Mouse (Mus musculus) stomach, embryonic 15.5 days (tissue): ENCODE measurements around the gene Fam207a. TPM values are rescaled to one million over a fixed set of nuclear protein-coding genes. Genes with fewer than 3 reads are reported as not detected.
A peak's percentile ranks its signal among the peaks of the same experiment; 100 is the strongest.

Experiments
- ATAC-seq: fragments of 200-750 bp; cut with Nextera tagmentation; 2 replicates; pipeline ENCODE4 v1.8.0; 2017; ENCODE audit warnings: low read depth, moderate number of reproducible peaks, moderate TSS enrichment; ENCODE audit not compliant: insufficient read depth, low FRiP score
- H3K27ac ChIP-seq: fragments of 300-500 bp; sonication (generic); 2 replicates; pipeline ENCODE4 v1.5.1; 2015; ENCODE audit warnings: mild to moderate bottlenecking, inconsistent platforms
- H3K27me3 ChIP-seq: fragments of 300-500 bp; sonication (generic); replicated peaks from 2 replicates; pipeline ENCODE4 v1.6.1; 2015; ENCODE audit warnings: inconsistent platforms
- H3K36me3 ChIP-seq: fragments of 300-500 bp; sonication (generic); 2 replicates; pipeline ENCODE4 v1.6.1; 2015; ENCODE audit warnings: inconsistent platforms
- H3K4me1 ChIP-seq: fragments of 300-500 bp; sonication (generic); 2 replicates; pipeline ENCODE4 v1.6.1; 2015; ENCODE audit warnings: inconsistent platforms
- H3K4me2 ChIP-seq: fragments of 300-500 bp; sonication (generic); 2 replicates; pipeline ENCODE4 v1.6.1; 2015; ENCODE audit warnings: mild to moderate bottlenecking, inconsistent platforms
- H3K4me3 ChIP-seq: fragments of 300-500 bp; sonication (generic); replicated peaks from 2 replicates; pipeline ENCODE4 v1.5.1; 2015; ENCODE audit warnings: inconsistent platforms
- H3K9ac ChIP-seq: fragments of 300-500 bp; sonication (generic); 2 replicates; pipeline ENCODE4 v1.6.1; 2015; ENCODE audit warnings: inconsistent platforms
- H3K9me3 ChIP-seq: fragments of 300-500 bp; sonication (generic); 2 replicates; pipeline ENCODE4 v1.6.1; 2016; ENCODE audit warnings: inconsistent platforms
- WGBS: fragments of 180-500 bp; shearing (Covaris S2); methylation state at CpG from one replicate; pipeline ENCODE4 v1.1.7; 2015; 5-methylcytosine and 5-hydroxymethylcytosine counted together
- polyA plus RNA-seq: library from polyadenylated mRNA; unstranded; fragments of >200 nt; fragmentation: Nextera tagmentation; extraction: Ambion mirVana; gene quantifications from 2 replicates; pipeline ENCODE4 v1.2.1, GENCODE M21; 2015

The Fam207a gene
- polyA plus RNA-seq, 1 experiment from 2014 or later, result 36.1 TPM

DNA sequence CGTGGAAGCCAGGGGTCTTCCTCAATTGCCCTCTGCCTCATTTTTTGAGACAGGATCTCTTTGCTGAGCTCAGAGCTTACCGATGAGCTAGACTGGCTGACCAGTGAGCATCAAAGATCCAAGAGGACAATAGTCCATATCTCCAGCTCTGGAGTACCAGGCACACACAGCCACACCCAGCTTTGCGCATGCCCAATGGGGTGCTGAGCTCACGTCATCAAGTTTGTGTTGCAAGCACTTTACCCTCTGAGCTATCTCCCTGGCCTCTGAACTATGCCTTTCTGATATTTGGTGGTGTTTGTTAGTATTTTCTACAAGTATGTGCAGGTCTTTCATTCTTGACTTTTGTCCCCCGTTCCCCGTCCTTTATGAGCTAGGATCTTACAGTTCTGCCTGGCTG, 13.0 kb upstream of the Fam207a start:
- Histone ChIP-seq H3K4me1 (no peaks in the 10 kb centered on the region), H3K36me3 (no peaks in the 10 kb centered on the region), H3K9me3 (no peaks in the 10 kb centered on the region), H3K27ac (no peak overlapping the region), H3K27me3 (no peaks in the 10 kb centered on the region), H3K9ac (no peak overlapping the region), H3K4me3 (no peak overlapping the region), H3K4me2 (no peak overlapping the region)
- no peak for ATAC-seq
- 77% methylated on average over 6 of the region's 6 CpGs for WGBS

DNA sequence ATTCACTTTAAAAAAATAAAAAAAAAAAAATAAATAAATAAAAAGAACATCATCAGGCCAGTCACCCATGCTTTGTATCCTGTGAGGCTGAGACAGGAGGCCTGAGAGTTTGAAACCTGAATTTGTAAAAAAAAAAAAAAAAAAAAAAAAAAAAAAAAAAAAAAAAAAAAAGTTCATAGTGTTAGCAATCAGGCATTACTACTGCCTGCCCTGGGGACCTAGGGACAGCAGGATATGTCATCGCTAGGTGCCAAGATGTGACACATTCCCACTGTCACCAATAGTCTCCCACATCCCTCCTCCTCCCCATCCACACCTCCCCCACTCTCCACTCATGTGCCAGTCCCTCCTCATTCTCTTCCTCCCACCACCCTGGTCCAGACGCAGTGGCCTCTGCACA, 10.9 kb upstream of the Fam207a start:
- no peaks in the 10 kb centered on the region for H3K9me3 ChIP-seq
- no peak overlapping the region for H3K4me2 ChIP-seq
- H3K36me3 ChIP-seq, result no peaks in the 10 kb centered on the region
- no peaks in the 10 kb centered on the region for H3K27me3 ChIP-seq
- peaks cover 11% of the 10 kb centered on the region; the same call in 1 of the 2 replicates for H3K4me1 ChIP-seq
- H3K4me3 ChIP-seq, result no peak overlapping the region
- no peak overlapping the region for H3K9ac ChIP-seq
- no peak overlapping the region for H3K27ac ChIP-seq
- ATAC-seq, result no peak
- 70% methylated on average over 2 of the region's 2 CpGs for WGBS

DNA sequence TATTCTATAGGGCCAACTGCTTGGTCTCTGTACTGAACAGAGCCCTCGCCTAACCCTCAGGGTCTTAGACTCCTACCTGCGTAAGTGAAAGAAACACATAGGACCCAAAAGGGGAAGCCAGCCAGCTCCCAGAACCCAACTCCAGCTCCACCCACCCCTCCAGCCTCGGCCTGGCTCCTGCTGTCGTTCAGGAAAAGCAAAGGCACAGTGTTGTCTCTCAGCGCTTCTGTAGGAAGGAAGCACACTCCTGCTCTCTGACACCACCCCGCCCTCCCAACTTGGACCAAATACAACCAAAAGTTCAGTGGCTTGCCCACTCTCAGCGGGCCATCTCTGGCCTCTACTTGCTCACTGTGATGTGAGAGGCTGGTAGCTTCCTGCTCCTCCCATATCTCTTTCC, 7.7 kb upstream of the Fam207a start:
- Histone ChIP-seq H3K4me3 (no peak overlapping the region), H3K36me3 (no peaks in the 10 kb centered on the region), H3K27me3 (no peaks in the 10 kb centered on the region), H3K27ac (no peak overlapping the region), H3K4me1 (peaks cover 11% of the 10 kb centered on the region; the same call in 1 of the 2 replicates), H3K4me2 (no peak overlapping the region), H3K9me3 (no peaks in the 10 kb centered on the region), H3K9ac (no peak overlapping the region)
- no peak for ATAC-seq
- whole genome bisulfite sequencing, result 70% methylated on average over 7 of the region's 7 CpGs

DNA sequence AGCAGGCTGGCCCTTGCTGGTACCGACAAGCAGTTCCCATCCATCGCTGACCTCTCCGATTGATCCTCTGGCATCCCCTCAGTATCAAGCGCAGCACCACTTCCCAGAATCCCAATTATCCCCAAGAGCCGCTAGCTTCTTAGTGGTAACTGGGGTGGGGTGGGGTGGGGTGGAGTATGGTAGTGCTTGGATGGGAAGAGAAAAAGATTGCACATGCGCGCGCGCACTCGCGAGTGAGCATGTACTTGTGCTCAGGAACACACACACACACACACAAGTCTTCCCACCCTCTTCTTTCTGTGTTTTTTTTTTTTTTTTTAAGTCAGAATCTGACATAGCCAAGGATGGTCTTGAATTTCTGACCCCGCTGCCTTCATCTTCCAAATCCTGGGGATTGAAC, 7.2 kb upstream of the Fam207a start:
- peaks cover 11% of the 10 kb centered on the region; the same call in 1 of the 2 replicates for H3K4me1 ChIP-seq
- no peaks in the 10 kb centered on the region for H3K27me3 ChIP-seq
- H3K27ac ChIP-seq, result 0 out of 2 replicates have a peak overlapping the region, but pooled peaks have one; percentile 16
- H3K36me3 ChIP-seq, result no peaks in the 10 kb centered on the region
- H3K9ac ChIP-seq, result no peak overlapping the region
- ATAC-seq, result no peak
- peak overlapping the region; percentile 60 for H3K4me2 ChIP-seq
- 56% methylated on average over 12 of the region's 12 CpGs for WGBS
- peak overlapping the region; percentile 23 for H3K4me3 ChIP-seq
- H3K9me3 ChIP-seq, result no peaks in the 10 kb centered on the region

DNA sequence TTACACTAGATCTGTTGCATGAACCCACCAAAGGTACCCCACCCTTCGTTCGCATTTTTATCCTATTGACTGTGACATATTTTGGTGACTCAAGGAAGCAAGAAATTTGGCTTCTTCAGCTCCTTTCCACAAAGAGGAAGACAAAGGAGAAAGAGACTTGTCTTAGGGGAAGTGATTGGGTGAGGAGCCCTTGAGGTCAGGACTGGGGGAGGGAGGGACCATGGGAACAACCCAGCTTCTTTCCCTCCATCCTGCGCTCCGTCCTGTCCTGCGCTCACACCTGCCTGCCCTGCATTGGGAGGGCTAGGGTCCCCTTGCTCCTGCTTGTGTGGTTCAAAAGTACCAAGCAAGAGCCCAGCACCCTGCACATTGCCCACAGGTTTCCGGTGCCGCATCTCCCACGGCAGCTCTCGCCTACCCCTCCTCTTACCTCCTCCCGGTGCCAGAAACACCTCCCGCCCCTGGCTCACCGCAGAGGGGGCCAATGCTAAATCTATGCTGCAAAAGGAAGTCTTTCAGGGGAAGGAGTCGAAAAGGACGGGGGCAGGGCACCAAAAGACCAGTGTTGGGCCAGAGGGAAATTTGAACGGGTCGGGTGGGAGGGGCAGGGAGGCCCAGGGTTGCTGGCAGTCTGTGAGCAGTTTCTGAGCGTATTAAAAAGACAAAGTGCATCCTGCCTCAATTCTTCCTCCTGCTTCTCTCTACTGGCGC, 6.6 kb upstream of the Fam207a start:
- Histone ChIP-seq H3K4me3 (peak overlapping the region; percentile 23), H3K9ac (no peak overlapping the region), H3K4me1 (peaks cover 14% of the 10 kb centered on the region; the same call in 1 of the 2 replicates), H3K27me3 (no peaks in the 10 kb centered on the region), H3K36me3 (no peaks in the 10 kb centered on the region), H3K27ac (peak overlapping the region; percentile 16), H3K9me3 (no peaks in the 10 kb centered on the region), H3K4me2 (peak overlapping the region; percentile 60)
- ATAC-seq, result no peak
- WGBS, result 14% methylated on average over 18 of the region's 18 CpGs

DNA sequence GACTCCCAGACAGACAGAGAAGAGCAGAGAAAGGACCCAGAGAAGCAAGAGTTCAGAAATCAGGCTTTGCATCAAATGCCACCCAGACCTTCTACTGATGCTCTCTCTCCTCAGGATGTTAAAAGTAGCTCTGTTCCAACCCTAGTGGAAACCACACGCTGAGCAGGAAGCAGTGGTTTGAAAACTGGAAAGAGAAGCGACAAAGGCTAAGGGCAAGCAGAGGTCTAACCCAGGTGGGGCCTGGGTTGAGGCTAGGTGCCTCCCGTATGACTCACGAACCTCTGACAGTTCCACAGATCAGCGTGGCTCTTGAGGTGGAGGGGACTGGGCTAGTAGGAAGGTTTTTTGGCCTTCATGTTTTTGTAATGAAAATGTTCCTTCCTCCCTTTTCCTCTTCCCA, 4.9 kb upstream of the Fam207a start:
- no peaks in the 10 kb centered on the region for H3K27me3 ChIP-seq
- no peak overlapping the region for H3K9ac ChIP-seq
- 79% methylated on average over 5 of the region's 5 CpGs for WGBS
- H3K36me3 ChIP-seq, result no peaks in the 10 kb centered on the region
- H3K27ac ChIP-seq, result no peak overlapping the region
- no peak for ATAC-seq
- no peak overlapping the region for H3K4me2 ChIP-seq
- peaks cover 25% of the 10 kb centered on the region for H3K4me1 ChIP-seq
- H3K9me3 ChIP-seq, result no peaks in the 10 kb centered on the region
- H3K4me3 ChIP-seq, result no peak overlapping the region

DNA sequence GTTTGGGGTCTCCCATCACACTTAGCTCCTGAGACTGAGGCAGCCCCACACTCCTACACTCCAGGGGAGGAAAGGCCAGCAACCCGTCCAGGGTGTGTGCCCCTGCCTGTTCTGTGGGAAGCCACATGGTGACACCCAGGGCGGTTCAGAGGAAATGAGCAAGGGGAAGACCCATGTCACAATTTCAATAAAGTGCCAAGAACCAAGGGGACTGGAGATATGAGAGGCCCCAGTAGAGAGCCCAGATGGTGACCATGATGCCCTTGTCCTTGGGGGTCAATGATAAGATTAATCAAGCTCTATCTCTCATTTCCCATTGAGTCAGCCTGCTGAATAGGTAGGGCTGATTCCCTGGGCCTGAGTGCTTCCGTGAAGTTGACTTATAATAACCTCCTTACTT, 3.6 kb upstream of the Fam207a start:
- WGBS, result 76% methylated on average over 3 of the region's 3 CpGs
- no peak overlapping the region for H3K4me2 ChIP-seq
- H3K4me3 ChIP-seq, result no peak overlapping the region
- no peaks in the 10 kb centered on the region for H3K27me3 ChIP-seq
- H3K4me1 ChIP-seq, result peaks cover 34% of the 10 kb centered on the region
- no peaks in the 10 kb centered on the region for H3K36me3 ChIP-seq
- ATAC-seq, result no peak
- H3K9ac ChIP-seq, result no peak overlapping the region
- H3K9me3 ChIP-seq, result no peaks in the 10 kb centered on the region
- H3K27ac ChIP-seq, result no peak overlapping the region

DNA sequence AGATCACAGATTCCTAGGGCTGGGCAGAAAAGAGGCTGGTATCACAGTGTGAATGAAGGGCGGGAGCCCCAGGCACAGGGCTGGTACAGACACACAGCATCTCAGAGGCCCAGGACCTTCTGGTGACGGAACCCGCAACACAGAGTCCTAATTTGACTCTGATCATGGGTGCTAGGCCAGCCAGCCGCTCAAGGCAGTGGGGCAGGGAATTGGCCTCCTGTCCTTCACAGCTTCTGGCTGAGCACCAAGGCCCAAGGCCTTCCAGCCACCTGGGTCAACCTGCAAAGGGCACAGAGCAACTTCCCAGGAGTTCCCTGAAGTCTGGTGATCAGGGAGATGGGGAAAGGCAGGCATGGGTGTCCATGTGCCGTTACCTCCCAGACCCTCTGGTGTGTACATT, 2.2 kb upstream of the Fam207a start:
- 90% methylated on average over 5 of the region's 5 CpGs for WGBS
- H3K9ac ChIP-seq, result no peak overlapping the region
- H3K4me1 ChIP-seq, result peaks cover 32% of the 10 kb centered on the region
- no peak for ATAC-seq
- H3K4me3 ChIP-seq, result no peak overlapping the region
- H3K27ac ChIP-seq, result no peak overlapping the region
- peaks cover 7% of the 10 kb centered on the region for H3K36me3 ChIP-seq
- H3K27me3 ChIP-seq, result no peaks in the 10 kb centered on the region
- H3K9me3 ChIP-seq, result no peaks in the 10 kb centered on the region
- H3K4me2 ChIP-seq, result no peak overlapping the region

DNA sequence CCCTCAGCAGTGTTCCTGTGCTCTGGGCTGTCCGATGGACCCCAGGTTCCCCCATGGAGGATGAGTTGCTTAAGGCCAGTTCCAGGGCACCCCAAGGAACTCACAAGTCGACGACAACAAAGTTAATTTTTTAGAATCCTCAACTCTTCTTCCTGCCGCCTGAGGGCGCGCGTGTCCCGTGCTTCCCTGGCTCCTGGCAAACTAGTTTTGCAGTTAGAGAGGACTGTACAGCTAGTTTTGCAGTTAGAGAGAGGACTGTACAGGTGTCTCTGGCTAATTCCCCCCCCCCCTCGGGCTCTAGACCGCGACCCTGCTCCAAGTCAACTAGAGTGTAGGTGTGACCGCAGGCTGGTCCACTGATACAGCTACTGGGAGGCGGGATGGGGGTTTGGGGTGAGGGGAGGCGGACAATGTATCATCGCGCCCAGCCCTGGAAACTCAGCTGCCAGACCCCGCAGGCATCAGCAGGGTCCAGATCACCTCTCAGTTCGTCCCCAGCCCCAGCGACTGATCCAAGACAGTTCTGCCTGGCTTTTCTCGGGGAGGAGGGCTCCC, 1.6 kb upstream of the Fam207a start:
- ATAC-seq, result peak; percentile 19; the same call in 1 of the 2 replicates
- H3K4me1 ChIP-seq, result peaks cover 25% of the 10 kb centered on the region
- peak overlapping the region; percentile 76 for H3K4me2 ChIP-seq
- no peak overlapping the region for H3K4me3 ChIP-seq
- no peaks in the 10 kb centered on the region for H3K27me3 ChIP-seq
- H3K9ac ChIP-seq, result no peak overlapping the region
- no peak overlapping the region for H3K27ac ChIP-seq
- peaks cover 11% of the 10 kb centered on the region for H3K36me3 ChIP-seq
- H3K9me3 ChIP-seq, result no peaks in the 10 kb centered on the region
- 20% methylated on average over 20 of the region's 20 CpGs for WGBS

DNA sequence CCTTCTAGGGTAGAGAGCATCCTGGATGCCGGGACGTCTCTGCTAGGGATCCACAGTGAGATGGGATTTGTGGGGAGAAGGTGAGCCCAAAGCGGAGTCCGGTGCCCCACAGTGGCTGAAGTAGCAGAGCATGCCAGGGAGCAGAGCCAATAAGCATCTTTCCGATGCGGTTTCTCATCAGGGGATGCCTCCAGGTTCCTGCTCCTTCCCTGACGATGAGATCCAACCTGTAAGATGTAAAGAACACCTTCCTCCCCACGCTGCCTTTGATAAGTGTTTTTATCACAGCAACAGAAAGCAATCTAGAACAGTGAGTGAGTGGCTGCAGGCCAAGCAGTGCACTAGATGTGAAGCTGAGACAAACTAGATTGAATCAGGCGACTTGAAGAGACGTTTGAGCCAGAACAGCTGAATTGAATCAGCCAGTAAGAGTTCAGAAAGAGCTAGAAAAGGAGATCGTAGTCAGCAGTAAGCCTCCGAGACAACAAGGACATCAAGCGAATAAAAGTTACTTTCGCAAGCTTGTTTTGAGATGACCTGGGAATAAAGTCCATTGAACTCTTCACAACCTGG, 880 bp upstream of the Fam207a start:
- Histone ChIP-seq H3K9ac (peak overlapping the region; percentile 66), H3K27ac (peak overlapping the region; percentile 90), H3K4me1 (peaks cover 23% of the 10 kb centered on the region), H3K4me2 (peak overlapping the region; percentile 76), H3K4me3 (peak overlapping the region; percentile 88), H3K36me3 (peaks cover 11% of the 10 kb centered on the region), H3K27me3 (no peaks in the 10 kb centered on the region), H3K9me3 (no peaks in the 10 kb centered on the region)
- no peak for ATAC-seq
- 35% methylated on average over 14 of the region's 14 CpGs for WGBS

DNA sequence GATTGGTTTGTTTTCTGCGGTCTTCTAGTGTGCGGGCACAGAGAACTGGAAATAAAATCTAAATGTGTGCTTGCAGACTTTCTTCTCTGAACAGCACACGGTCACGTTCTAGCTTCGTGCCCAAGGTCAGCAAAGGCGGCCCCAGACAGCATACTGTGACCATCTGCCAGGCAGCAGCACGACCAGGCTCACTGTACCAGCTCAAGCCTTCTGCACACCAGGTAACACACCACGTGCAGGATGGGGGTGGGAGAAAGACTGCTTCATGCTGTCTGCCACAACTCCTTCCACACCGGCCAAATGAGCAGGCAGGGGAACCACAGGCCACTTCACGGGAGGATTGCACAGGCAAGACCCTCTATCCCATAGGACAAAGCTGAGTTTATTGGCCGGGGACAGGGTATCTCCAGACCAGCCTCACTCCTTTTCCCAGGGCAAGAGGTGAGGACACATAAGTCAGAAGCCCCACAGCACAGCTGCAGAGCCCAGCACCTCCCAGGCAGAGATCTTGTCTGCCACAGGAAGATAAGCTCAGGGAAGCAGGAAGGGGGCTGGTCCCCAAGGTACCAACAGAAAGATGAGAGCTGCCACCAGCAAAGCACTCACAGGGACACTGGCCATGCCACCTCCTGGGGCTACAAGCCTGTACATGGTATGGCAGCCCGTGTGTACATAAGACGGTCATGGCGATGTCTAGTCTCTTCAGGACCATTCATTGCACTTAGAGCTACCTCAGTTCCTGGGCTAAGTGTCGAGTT, 5.2 kb downstream of the Fam207a start:
- Histone ChIP-seq H3K9ac (no peak overlapping the region), H3K27me3 (no peaks in the 10 kb centered on the region), H3K9me3 (no peaks in the 10 kb centered on the region), H3K4me1 (peaks cover 25% of the 10 kb centered on the region), H3K4me3 (no peak overlapping the region), H3K4me2 (no peak overlapping the region), H3K36me3 (peaks cover 24% of the 10 kb centered on the region), H3K27ac (peak overlapping the region; percentile 67; the same call in 1 of the 2 replicates)
- WGBS, result 76% methylated on average over 15 of the region's 15 CpGs
- 0 out of 2 replicates have a peak, but pooled peaks have one; percentile 2 for ATAC-seq
